ENCODE assay signal across 37 mouse cellular contexts in genomic region chr14:54942479-54942878, GRCm38 (mm10). TPM values are rescaled to one million over a fixed set of nuclear protein-coding genes. Genes with fewer than 3 reads are reported as not detected.
"Had no signal": no experiment of that assay in that cellular context is flagged by ENCODE, and none has a peak within 500 bp of the region (broad histone marks: within the 10 kb centered on the region; RNA-seq: fewer than 3 reads in every experiment).

No protein-coding gene starts in this region.

- ATAC-seq: forebrain, postnatal 0 days; hindbrain, postnatal 0 days; intestine, embryonic 16.5 days; liver, embryonic 12.5 days had no signal

- H3K27ac ChIP-seq: hindbrain, embryonic 13.5 days; hindbrain, embryonic 15.5 days; hindbrain, postnatal 0 days; kidney, embryonic 15.5 days; kidney, postnatal 0 days; limb, embryonic 13.5 days; limb, embryonic 15.5 days; liver, embryonic 12.5 days; liver, embryonic 14.5 days had no signal

- DNase-seq: forebrain, postnatal 0 days; gastrocnemius, postnatal 14 days; gastrocnemius, postnatal 36 days; heart, adult 11 months; kidney, adult 11 months; kidney, adult 2 months; kidney, adult 9 months; kidney, postnatal 14 days; kidney, postnatal 36 days; layer of hippocampus, adult 9-11 months; layer of hippocampus, postnatal 36 days; left cerebral cortex, postnatal 4 days; lung, adult 18-20 months had no signal

- H3K4me1 ChIP-seq: hindbrain, embryonic 13.5 days; liver, embryonic 12.5 days had no signal

- H3K9ac ChIP-seq: forebrain, postnatal 0 days; hindbrain, embryonic 13.5 days; hindbrain, embryonic 15.5 days; kidney, embryonic 15.5 days; limb, embryonic 13.5 days; limb, embryonic 15.5 days; liver, embryonic 12.5 days; liver, embryonic 14.5 days had no signal

- H3K27me3 ChIP-seq: hindbrain, embryonic 15.5 days; kidney, embryonic 15.5 days; limb, embryonic 13.5 days; limb, embryonic 15.5 days had no signal

- H3K4me2 ChIP-seq: hindbrain, embryonic 13.5 days; hindbrain, embryonic 15.5 days; kidney, embryonic 15.5 days; limb, embryonic 13.5 days; limb, embryonic 15.5 days; liver, embryonic 12.5 days had no signal

- H3K36me3 ChIP-seq: hindbrain, embryonic 13.5 days; hindbrain, embryonic 15.5 days; kidney, embryonic 15.5 days; limb, embryonic 13.5 days; limb, embryonic 15.5 days; liver, embryonic 12.5 days had no signal

- H3K9me3 ChIP-seq: hindbrain, embryonic 13.5 days; hindbrain, embryonic 15.5 days; kidney, embryonic 15.5 days; limb, embryonic 13.5 days; limb, embryonic 15.5 days; liver, embryonic 12.5 days had no signal

- H3K4me3 ChIP-seq: hindbrain, embryonic 13.5 days; hindbrain, embryonic 15.5 days; kidney, embryonic 15.5 days; limb, embryonic 13.5 days; limb, embryonic 15.5 days; liver, embryonic 12.5 days had no signal

RNA-seq across cellular contexts. Expression of gene Cmtm5, which starts 6.4 kb away (rescaled TPM):
- total RNA-seq: gastrocnemius, adult 8-10 months; hematopoietic stem cell, adult 5-6 weeks; liver, adult 2 months had no signal
- polyA plus RNA-seq: liver, adult 2 months; liver, embryonic 12.5 days had no signal

RNA-seq across cellular contexts. Expression of gene Il25, which starts 10.0 kb away (rescaled TPM):
- total RNA-seq: gastrocnemius, adult 18-20 months; gastrocnemius, adult 8-10 months; gastrocnemius, postnatal 14 days; gastrocnemius, postnatal 36 days; hematopoietic stem cell, adult 5-6 weeks; hindbrain, postnatal 0 days; layer of hippocampus, adult 18-20 months; layer of hippocampus, postnatal 14 days; layer of hippocampus, postnatal 36 days; left cerebral cortex, postnatal 10 days; left cerebral cortex, postnatal 25 days; left cerebral cortex, postnatal 4 days; liver, adult 2 months had no signal
- polyA plus RNA-seq: gonadal fat pad, adult 2 months; heart, embryonic 14.5 days; heart, embryonic 16.5 days; hindbrain, embryonic 11.5 days; intestine, embryonic 16.5 days; kidney, adult 2 months; kidney, embryonic 15.5 days; limb, embryonic 11.5 days; limb, embryonic 15.5 days; liver, adult 2 months; liver, embryonic 12.5 days; liver, embryonic 14.5 days; liver, embryonic 16.5 days had no signal

RNA-seq across cellular contexts. Expression of gene Efs, which starts 16.6 kb away (rescaled TPM):
- total RNA-seq: hematopoietic stem cell, adult 5-6 weeks had no signal

RNA-seq across cellular contexts. Expression of gene Myh6, which starts 24.2 kb away (rescaled TPM):
- total RNA-seq: hematopoietic stem cell, adult 5-6 weeks; liver, adult 2 months had no signal
- polyA plus RNA-seq: gonadal fat pad, adult 2 months had no signal
